Mouse (Mus musculus) small intestine, adult 2 months (tissue): ENCODE measurements at regions not wholly inside any gene's neighbourhood (a gene's known extent, or its start where the extent isn't known, plus 50 kb on each side); places are given as distances from the start of the nearest gene placed in this dataset.

ENCODE experiments used
- CTCF ChIP-seq: fragments of 200-500 bp; IDR thresholded peaks from 2 replicates; pipeline ENCODE4 v1.5.1; 2012; ENCODE audit warnings: low read depth, mild to moderate bottlenecking, control low read depth, inconsistent platforms, low read length, moderate library complexity, mixed read lengths; ENCODE audit not compliant: insufficient replicate concordance, insufficient read length; ENCODE audit errors: extremely low read depth
- POLR2A ChIP-seq: fragments of 200-500 bp; IDR thresholded peaks from 2 replicates; pipeline ENCODE4 v1.6.1; 2012; ENCODE audit warnings: low read depth, mild to moderate bottlenecking, control low read depth, inconsistent platforms, low read length, moderate library complexity

GRCm38 (mm10) chr17:52349872-52350271 lies 252.6 kb upstream of the Kcnh8 start:
- no peak for TF ChIP-seq CTCF
- TF ChIP-seq POLR2A, result no peak
